Mouse (Mus musculus) E14TG2a.4 (cell line): ENCODE results near the gene Upp2.

Experiments
- H3K27me3 ChIP-seq: 2 replicates; pipeline ENCODE4 v1.6.1; 2014; ENCODE audit warnings: low read length, control low read depth; ENCODE audit not compliant: insufficient read depth
- H3K36me3 ChIP-seq: 2 replicates; pipeline ENCODE4 v1.6.1; 2014; ENCODE audit warnings: low read length, control low read depth; ENCODE audit not compliant: insufficient read depth
- H3K4me1 ChIP-seq: replicated peaks from 2 replicates; pipeline ENCODE4 v1.6.1; 2014; ENCODE audit warnings: low read depth, low read length, control low read depth
- H3K4me3 ChIP-seq: replicated peaks from 2 replicates; pipeline ENCODE4 v1.5.1; 2014; ENCODE audit warnings: mild to moderate bottlenecking, low read length
- H3K9me3 ChIP-seq: 2 replicates; pipeline ENCODE4 v1.6.1; 2014; ENCODE audit warnings: low read length, control low read depth
- CTCF ChIP-seq: conservative IDR thresholded peaks from 2 replicates; pipeline ENCODE4 v1.5.1; 2014; ENCODE audit warnings: low read length
- NANOG ChIP-seq: IDR thresholded peaks from 2 replicates; pipeline ENCODE4 v1.6.1; 2014; ENCODE audit warnings: borderline replicate concordance, low read length, mixed read lengths
- POU5F1 ChIP-seq: IDR thresholded peaks from 2 replicates; pipeline ENCODE4 v1.6.1; 2014; ENCODE audit warnings: low read length, borderline replicate concordance

The Upp2 gene

DNA sequence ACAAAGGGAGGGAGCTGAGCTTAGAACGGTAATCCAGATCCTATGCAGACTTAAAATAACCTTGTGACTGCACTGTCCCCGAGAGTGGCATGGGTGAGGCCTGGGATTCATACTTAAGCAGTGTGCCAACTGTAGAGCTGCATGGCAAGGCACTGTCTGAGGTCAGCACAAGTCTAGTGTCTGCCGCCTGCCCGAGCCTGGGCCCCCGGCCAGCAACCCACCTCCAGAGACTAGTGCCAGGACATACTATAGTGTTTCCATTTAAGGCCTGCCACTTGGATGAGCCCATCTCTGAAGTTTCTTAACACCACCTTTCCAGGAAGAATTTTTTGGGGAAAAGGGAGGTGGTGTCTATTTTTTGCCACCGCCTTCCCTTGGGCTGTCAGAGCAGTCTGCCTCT, 1.8 kb upstream of the Upp2 start:
- peaks cover 44% of the 10 kb centered on the region for H3K4me1 ChIP-seq
- no peaks in the 10 kb centered on the region for H3K36me3 ChIP-seq
- H3K9me3 ChIP-seq = no peaks in the 10 kb centered on the region
- H3K4me3 ChIP-seq = no peak overlapping the region
- TF ChIP-seq NANOG (no peak), CTCF (no peak), POU5F1 (no peak)
- peaks cover 21% of the 10 kb centered on the region for H3K27me3 ChIP-seq

- peaks cover 21% of the 10 kb centered on the region for H3K27me3 ChIP-seq
- H3K9me3 ChIP-seq = no peaks in the 10 kb centered on the region
- no peak for TF ChIP-seq CTCF
- TF ChIP-seq POU5F1 = no peak
- no peak for TF ChIP-seq NANOG
- H3K36me3 ChIP-seq = no peaks in the 10 kb centered on the region
- H3K4me1 ChIP-seq = peaks cover 39% of the 10 kb centered on the region
- H3K4me3 ChIP-seq = peak overlapping the region; percentile 88
Measured at GRCm38 (mm10) chr2:58566049-58566409, 1.1 kb upstream of the Upp2 start.

DNA sequence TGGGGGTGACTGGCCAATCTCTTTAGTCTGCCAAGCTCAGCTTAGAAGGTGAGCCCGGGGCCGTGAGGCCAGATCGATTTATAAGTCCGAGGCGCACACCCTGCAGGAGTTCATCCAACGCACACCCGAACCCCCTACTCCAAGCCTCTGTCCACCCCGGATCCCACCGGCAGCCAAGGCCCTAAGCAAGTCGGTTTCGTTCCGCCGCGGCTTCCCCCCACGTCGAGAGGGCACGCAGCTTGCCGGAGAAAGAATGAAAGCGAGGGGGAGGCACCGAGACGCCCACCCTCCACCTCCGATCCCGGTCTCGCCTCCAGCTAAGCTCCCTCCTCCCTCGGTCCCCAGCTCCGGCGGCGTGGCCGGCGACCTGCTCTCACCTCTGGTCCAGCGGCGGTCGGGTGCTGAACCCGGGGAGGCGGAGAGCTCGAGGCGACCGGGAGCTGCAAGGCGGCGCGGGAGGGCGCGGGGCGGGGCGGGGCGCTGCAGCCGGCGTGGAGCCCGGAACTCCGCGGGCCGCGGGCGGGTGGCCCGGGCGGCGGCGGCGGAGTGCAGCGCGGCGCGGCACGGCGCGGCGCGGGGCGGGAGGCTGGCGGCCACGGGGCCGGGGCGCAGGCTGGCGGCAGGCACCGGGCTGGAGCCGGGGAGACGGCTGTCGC, 560 bp upstream of the Upp2 start:
- no peaks in the 10 kb centered on the region for H3K9me3 ChIP-seq
- peak overlapping the region; percentile 88 for H3K4me3 ChIP-seq
- peaks cover 21% of the 10 kb centered on the region for H3K27me3 ChIP-seq
- TF ChIP-seq NANOG = no peak
- no peak for TF ChIP-seq POU5F1
- TF ChIP-seq CTCF = no peak
- no peaks in the 10 kb centered on the region for H3K36me3 ChIP-seq
- H3K4me1 ChIP-seq = peaks cover 38% of the 10 kb centered on the region

DNA sequence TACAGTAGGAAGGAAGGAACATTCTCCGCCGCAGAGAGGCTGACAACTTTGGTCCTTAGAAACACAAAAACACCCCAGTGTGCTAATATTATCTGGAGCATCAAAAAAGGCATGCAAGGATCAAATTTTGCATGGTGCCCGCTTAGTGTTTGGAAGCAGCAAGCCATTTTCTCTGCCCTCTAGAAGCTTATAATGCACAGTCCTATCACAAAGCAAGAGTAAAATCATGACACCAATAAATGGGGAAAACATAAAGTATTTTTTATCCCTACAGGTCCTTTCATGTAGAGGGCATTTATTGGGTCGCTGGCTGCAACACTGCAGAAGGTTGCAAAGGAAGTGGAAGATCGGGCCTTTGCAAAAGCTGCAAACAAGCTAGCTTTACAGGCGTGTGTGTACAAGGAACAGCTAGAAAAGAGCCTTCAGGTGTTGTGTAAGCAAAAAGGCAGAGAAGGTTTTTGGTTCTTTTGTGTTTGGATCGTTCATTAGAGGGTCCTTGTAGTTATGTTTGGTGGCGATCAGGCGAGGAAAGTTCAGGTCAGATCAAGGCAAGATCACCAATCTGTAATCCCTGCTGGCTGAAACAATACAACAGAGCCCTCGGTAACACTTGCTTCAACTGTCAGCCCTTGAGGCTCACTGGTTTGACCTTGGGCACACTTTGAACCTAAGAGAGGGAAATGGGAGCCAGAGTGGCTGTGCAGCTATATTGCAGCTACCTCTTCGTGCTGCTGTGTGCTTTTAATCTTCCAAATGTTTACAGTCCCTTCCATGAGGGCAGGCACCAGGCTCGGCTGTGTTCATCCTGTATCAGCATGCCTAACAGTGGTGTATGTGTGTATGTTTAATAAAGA, 995 bp downstream of the Upp2 start:
- peaks cover 21% of the 10 kb centered on the region for H3K27me3 ChIP-seq

DNA sequence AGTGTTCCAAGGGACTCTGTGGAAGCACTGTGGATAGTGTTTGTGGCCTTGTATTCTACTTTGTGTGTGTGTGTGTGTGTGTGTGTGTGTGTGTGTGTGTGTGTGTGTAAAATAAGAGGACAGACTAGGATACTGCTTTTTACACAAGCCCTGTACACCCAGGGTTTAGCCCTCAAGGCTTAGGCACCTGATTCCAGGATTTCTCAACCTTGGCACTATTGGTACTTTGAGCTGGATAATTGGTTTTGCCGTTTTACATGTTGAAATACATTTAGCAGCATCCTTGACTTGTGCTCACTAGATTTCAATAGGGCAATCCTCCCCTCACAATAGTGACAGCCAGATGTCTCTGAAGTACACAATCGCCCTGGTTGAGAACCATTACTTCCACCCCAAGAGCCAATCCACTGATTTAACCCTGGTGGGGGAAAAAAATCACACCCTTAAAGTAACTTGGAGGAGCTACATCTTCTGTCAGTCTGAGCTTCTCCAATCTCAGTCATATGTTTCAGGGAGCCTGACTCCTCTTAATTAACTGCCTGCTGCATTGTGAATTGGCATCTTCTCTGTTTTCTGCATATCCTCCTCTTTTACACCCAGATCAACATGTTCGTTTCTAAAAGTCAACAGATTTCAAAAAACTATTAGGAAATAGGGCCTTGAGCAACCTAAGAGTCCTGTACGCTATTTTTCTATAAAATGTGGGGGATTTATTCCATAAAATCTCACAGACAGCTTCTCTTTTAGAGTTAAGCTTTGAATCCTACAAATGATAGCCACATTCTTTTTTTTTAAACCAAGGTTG, 1.9 kb downstream of the Upp2 start:
- H3K9me3 ChIP-seq = no peaks in the 10 kb centered on the region
- TF ChIP-seq CTCF (no peak), POU5F1 (no peak), NANOG (peak; percentile 8; the same call in 1 of the 2 replicates)
- peaks cover 21% of the 10 kb centered on the region for H3K27me3 ChIP-seq
- no peaks in the 10 kb centered on the region for H3K36me3 ChIP-seq
- H3K4me1 ChIP-seq = peaks cover 31% of the 10 kb centered on the region
- H3K4me3 ChIP-seq = no peak overlapping the region

More for the DNA sequence above, 995 bp downstream of the Upp2 start:
- Histone ChIP-seq H3K4me3 (peak overlapping the region; percentile 88), H3K9me3 (no peaks in the 10 kb centered on the region), H3K36me3 (no peaks in the 10 kb centered on the region), H3K4me1 (peaks cover 31% of the 10 kb centered on the region)
- TF ChIP-seq CTCF = no peak
- peak; percentile 80; the same call in 1 of the 2 replicates for TF ChIP-seq NANOG
- TF ChIP-seq POU5F1 = no peak

- Histone ChIP-seq H3K36me3 (no peaks in the 10 kb centered on the region), H3K4me1 (peaks cover 2% of the 10 kb centered on the region), H3K27me3 (no peaks in the 10 kb centered on the region), H3K4me3 (no peak overlapping the region), H3K9me3 (no peaks in the 10 kb centered on the region)
- no peak for TF ChIP-seq NANOG
- TF ChIP-seq CTCF = no peak
- no peak for TF ChIP-seq POU5F1
Measured at GRCm38 (mm10) chr2:58574167-58574566, 7.1 kb downstream of the Upp2 start.

DNA sequence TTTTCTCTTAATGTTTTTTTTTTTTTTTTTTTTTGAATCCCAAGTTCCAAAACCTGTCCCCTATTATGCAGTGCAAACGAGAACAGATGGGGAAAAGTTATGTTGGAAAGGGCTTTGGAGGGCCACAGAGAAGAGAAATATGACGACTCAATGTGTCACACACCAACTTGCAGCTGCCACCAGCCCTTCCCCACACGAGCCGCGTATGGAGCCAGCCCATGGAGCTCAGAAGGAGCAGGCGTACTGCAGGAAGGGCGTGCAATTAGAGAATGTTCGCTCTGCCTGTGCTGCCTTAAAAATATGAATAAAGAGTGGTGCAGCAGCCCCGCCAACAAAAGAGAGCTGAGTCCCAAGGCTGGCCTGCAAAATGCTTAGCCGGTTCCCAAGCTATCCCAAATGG, 19.2 kb downstream of the Upp2 start:
- no peaks in the 10 kb centered on the region for H3K36me3 ChIP-seq
- H3K27me3 ChIP-seq = peaks cover 2% of the 10 kb centered on the region; the same call in 1 of the 2 replicates
- TF ChIP-seq CTCF = no peak
- TF ChIP-seq NANOG = no peak
- TF ChIP-seq POU5F1 = no peak
- peaks cover 23% of the 10 kb centered on the region; the same call in 1 of the 2 replicates for H3K4me1 ChIP-seq
- no peaks in the 10 kb centered on the region for H3K9me3 ChIP-seq
- H3K4me3 ChIP-seq = peak overlapping the region; percentile 66

DNA sequence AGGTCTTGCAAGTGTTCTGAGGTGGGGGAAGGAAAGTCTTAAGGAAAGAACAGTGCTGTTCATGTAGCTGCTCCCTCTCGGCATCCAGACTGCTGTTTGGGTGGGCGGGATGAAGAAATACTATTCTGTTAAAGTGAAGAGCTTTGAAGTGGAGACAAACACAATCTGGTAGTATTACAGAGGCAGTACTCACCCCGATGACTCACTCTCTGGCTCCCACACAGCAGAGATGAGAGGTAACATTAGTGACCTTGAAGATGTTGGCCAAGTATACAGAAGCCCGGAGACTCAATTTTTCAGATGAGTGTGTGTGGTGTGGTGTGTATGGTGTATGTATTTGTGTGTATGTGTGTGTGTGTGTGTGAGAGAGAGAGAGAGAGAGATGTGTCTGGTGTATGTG, 22.5 kb downstream of the Upp2 start:
- Histone ChIP-seq H3K4me1 (peaks cover 19% of the 10 kb centered on the region; the same call in 1 of the 2 replicates), H3K9me3 (no peaks in the 10 kb centered on the region), H3K27me3 (peaks cover 2% of the 10 kb centered on the region; the same call in 1 of the 2 replicates), H3K4me3 (no peak overlapping the region), H3K36me3 (no peaks in the 10 kb centered on the region)
- no peak for TF ChIP-seq CTCF
- no peak for TF ChIP-seq POU5F1
- TF ChIP-seq NANOG = no peak
